Mouse (Mus musculus): ENCODE measurements around the gene Adprhl1. TPM values are rescaled to one million over a fixed set of nuclear protein-coding genes. Genes with fewer than 3 reads are reported as not detected.

Gene Adprhl1
- total RNA-seq, 2 experiments from 2014 or later: 44.7 to 101 TPM

DNA sequence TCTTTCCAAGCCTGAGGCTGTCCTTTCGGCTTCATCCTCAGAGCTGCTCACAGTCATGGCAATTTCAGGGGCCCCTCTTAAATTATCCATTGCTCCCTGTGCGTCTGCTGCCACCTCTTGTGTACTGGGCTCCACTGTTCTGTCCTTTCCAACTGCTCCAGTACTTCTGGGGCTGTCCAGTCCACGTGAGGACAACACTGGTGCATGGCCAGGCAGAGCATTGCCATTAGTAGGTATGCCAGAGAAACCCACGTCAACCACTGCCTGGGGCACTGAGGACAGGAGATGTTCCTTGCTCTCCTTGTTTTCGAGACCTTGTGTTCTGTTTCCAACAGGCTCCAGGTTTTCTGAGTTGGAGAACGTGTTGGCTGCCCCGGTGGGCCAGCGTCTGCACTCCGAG, 29.5 kb downstream of the Adprhl1 start:
- intact Hi-C loops (cut with DNase I): no loop called here
- Histone ChIP-seq H3K4me3 (no peak overlapping the region), H3K27ac (no peak overlapping the region)
- TF ChIP-seq CTCF (IDR thresholded peaks at IDR 0.05): no peak
- peak; percentile 17 for DNase-seq

DNA sequence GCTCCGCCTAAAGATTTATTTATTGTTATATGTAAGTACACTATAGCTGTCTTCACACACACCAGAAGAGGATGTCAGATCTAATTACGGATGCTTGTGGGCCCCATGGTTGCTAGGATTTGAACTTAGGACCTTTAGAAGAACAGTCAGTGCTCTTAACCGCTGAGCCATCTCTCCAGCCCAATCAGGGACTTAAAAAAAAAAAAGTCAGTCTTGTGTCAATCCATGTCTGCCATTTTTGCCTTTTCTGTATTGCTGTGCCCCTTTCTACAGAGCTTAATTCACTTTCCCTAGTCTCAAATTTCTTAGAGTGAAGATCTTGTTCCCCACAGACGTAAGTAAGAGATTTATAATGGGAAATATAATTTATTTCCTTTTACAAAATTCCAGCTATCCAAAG, 35.5 kb downstream of the Adprhl1 start:
- DNase-seq: no peak
- Histone ChIP-seq H3K4me3 (no peak overlapping the region), H3K27ac (no peak overlapping the region)
- intact Hi-C loops (cut with DNase I): no loop called here
- TF ChIP-seq CTCF (IDR thresholded peaks at IDR 0.05): no peak

DNA sequence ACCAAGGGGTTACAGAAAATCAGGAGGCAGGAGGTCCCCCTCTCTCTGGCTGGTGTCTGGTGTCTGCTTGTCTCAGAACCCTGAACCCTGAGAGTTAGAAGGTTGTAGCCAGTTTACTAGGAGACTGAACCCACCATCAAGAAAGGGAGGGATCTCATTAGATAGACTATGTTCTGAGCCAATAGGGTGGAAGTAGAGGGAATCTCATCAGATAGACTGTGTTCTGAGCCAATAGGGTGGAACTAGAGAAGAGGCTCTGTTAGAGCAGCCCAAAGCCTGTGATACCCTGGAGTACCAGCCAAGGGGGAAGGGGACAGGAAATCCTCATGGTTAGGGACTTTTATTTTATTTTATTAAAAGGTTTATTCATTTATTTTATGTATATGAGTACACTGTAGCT, 36.0 kb downstream of the Adprhl1 start:
- Histone ChIP-seq H3K4me3 (no peak overlapping the region), H3K27ac (no peak overlapping the region)
- intact Hi-C loops (cut with DNase I): no loop called here
- DNase-seq: peak; percentile 1
- TF ChIP-seq CTCF (IDR thresholded peaks at IDR 0.05): no peak

GRCm38 (mm10) chr8:13217093-13217492, 36.9 kb downstream of the Adprhl1 start:
- no peak for TF ChIP-seq CTCF (IDR thresholded peaks at IDR 0.05)
- H3K27ac ChIP-seq: peak overlapping the region; percentile 40; the same call in 1 of the 2 replicates
- peak; percentile 20 for DNase-seq
- H3K4me3 ChIP-seq: no peak overlapping the region
- intact Hi-C loops (cut with DNase I): no loop called here

DNA sequence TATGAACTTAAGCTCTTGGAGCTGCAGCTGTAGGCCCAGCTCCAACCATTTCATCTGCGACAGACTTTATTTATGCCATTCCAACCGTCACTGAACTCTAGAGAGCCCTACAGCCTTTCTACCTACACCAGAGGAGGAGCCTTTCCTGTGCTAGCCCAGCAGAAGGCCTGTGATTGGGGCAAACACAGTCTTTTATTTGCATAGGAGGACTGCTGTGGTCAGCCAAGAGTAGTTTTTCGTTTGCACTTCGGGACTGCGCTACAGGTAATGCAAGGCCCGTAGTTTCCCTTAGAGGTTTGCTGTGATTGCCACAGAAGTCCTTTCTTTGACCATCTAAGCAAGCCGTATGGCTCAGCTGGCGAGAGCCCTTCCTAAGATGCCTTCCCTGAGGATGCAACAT, 37.6 kb downstream of the Adprhl1 start:
- no peak for TF ChIP-seq CTCF (IDR thresholded peaks at IDR 0.05)
- intact Hi-C loops (cut with DNase I): no loop called here
- Histone ChIP-seq H3K27ac (peak overlapping the region; percentile 40; the same call in 1 of the 2 replicates), H3K4me3 (no peak overlapping the region)
- peak; percentile 11 for DNase-seq

DNA sequence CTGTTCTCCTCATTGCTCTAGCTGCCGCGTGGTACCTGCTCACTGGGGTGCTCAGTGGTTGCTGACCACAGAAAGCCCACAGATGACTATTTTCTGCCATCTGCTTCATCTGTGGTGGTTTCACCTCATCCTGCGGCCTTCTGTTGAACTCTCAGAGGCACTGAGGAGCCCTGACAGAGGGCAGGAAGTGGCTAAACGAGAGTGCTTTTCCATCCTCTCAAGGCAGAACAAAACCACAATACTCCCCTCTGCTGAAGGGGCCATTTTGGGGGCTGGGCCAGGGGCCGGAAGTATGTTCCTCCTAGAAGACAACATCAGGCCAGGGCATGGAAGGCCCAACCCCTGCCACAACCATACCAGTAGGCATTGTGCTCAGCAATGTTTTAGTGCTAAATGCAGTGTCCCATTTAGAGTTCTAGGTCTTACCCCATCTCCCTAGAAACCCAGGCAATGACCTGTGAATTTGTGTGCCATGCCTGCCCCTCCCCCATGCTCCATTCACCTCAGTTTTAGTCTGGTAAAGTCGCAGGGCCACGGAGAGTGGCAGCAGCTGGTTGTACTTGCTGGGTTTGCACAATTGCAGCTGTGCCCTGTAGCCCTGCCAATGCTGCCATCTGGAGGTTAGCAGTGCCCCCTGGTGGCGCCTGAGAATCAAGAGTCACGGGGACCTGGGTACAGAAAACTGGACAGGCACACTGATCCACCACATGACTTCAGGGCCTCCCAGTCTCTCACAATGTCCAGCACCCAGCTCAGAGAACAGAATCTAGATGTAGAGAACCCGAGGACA, 40.3 kb downstream of the Adprhl1 start:
- peak overlapping the region; percentile 9; the same call in 1 of the 2 replicates for H3K4me3 ChIP-seq

DNA sequence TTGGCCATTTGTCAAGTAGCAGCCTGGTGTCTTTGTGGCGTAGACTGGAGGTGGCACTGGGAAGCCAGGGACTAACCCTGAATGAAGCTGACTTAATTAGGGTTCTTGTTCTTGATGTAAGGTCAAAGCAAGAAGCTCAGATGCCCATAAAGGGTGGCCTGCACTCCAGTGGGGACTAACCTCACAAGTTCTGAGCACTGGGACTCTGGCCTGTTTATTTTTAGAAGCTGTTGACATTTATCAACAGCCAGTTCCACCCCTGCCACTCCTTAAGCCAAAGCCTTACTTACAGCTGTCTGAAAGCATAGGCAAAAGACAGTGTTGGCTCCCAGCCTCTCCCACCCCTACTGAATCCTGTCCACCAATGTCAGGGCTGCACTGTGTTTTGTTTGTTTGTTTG, 44.2 kb downstream of the Adprhl1 start:
- peak overlapping the region; percentile 97 for H3K27ac ChIP-seq
- TF ChIP-seq CTCF (IDR thresholded peaks at IDR 0.05): no peak
- H3K4me3 ChIP-seq: peak overlapping the region; percentile 49
- peak; percentile 70 for DNase-seq
- intact Hi-C loops (cut with DNase I): loop anchor here (1.0 to 5.0 kb wide), 4 partner anchors 44 to 105 kb away; partner anchors contain the start of genes Cul4a, Lamp1 and Pcid2

More for the DNA sequence above, 40.3 kb downstream of the Adprhl1 start:
- peak overlapping the region; percentile 92 for H3K27ac ChIP-seq
- intact Hi-C loops (cut with DNase I): loop anchor here (1.0 to 5.0 kb wide), 3 partner anchors 64 to 235 kb away; no protein-coding TSS in a partner anchor
- TF ChIP-seq CTCF (IDR thresholded peaks at IDR 0.05): peak; percentile 89
- peak; percentile 95 for DNase-seq

DNA sequence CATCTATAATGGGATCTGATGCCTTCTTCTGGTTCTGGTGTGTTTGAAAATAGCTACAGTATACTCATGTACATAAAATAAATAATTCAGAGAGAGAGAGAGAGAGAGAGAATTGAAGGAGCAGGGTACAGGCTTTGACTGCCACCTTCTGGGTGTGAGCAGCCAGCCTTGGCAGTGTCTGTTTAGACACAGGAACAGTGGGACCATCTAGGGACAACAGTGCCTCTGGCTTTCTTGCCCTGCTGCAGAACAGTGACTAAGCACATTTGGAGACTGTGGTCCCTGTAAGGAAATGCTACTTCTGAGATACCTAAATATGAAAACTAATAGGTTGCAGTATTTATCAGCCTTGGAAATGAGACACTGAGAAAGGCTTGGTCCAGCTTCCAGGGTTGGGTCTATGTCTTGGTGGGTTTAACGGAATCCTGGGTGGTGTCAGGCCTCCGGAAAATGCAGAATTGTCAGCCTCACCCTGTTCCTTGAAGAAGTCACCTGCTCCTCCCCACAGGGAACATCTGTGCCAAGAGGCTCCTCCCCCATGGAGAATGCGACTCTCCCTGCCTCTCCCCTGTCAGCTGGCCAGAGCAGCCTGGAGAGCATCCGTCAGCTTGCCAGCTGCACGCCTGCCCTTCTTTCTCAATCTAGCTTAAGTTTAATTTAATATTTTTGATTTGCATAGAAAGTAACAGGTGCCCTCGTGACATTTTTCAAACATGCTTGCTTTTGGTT, 45.2 kb downstream of the Adprhl1 start:
- intact Hi-C loops (cut with DNase I): loop anchor here (1.0 to 2.0 kb wide), 3 partner anchors 45 to 104 kb away; partner anchors contain the start of genes Cul4a, Lamp1 and Pcid2
- TF ChIP-seq CTCF (IDR thresholded peaks at IDR 0.05): peak; percentile 70
- Histone ChIP-seq H3K27ac (peak overlapping the region; percentile 97), H3K4me3 (peak overlapping the region; percentile 49)
- DNase-seq: peak; percentile 92

- Histone ChIP-seq H3K27ac (peak overlapping the region; percentile 53; the same call in 1 of the 2 replicates), H3K4me3 (no peak overlapping the region)
- DNase-seq: no peak
- intact Hi-C loops (cut with DNase I): no loop called here
- no peak for TF ChIP-seq CTCF (IDR thresholded peaks at IDR 0.05)
Measured at GRCm38 (mm10) chr8:13206290-13206689, 47.7 kb downstream of the Adprhl1 start.

DNA sequence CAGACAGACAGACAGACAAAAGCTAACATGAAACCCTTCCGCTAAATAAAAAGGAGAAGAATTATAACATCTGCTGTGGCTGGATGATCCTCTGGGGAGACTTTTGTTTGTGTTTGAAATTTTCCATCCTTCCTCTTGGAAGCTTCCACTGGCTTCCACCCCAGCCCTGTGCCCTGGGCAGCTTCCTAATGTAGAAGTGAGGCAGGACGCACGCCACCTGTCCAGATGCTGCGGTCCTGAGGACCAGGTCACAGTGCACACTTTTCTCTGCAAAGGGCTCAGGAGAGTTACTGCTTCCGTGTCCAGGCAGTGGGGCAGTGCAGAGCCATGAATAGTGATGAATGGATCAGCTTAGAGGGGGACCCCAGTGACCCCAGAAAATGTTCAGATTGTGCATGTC, 48.7 kb downstream of the Adprhl1 start:
- H3K27ac ChIP-seq: peak overlapping the region; percentile 87
- no peak for TF ChIP-seq CTCF (IDR thresholded peaks at IDR 0.05)
- H3K4me3 ChIP-seq: no peak overlapping the region
- peak; percentile 44 for DNase-seq
- intact Hi-C loops (cut with DNase I): no loop called here

GRCm38 (mm10) chr8:13204371-13205140, 49.4 kb downstream of the Adprhl1 start:
- peak; percentile 67 for DNase-seq
- intact Hi-C loops (cut with DNase I): no loop called here
- H3K4me3 ChIP-seq: no peak overlapping the region
- peak overlapping the region; percentile 87 for H3K27ac ChIP-seq
- no peak for TF ChIP-seq CTCF (IDR thresholded peaks at IDR 0.05)

- H3K4me3 ChIP-seq: no peak overlapping the region
- intact Hi-C loops (cut with DNase I): no loop called here
- peak overlapping the region; percentile 51; the same call in 1 of the 2 replicates for H3K27ac ChIP-seq
Measured at GRCm38 (mm10) chr8:13203472-13203871, 50.5 kb downstream of the Adprhl1 start.

More at GRCm38 (mm10) chr8:13203472-13203871, 50.5 kb downstream of the Adprhl1 start:
- TF ChIP-seq CTCF (IDR thresholded peaks at IDR 0.05): peak; percentile 25; the same call in 1 of the 2 replicates
- peak; percentile 21 for DNase-seq

Measured in gastrocnemius, adult 2 months (tissue).